Mouse (Mus musculus) bone marrow macrophage, adult 2 months (primary cell): Measurements from ENCODE around the gene Tmem175. TPM values are rescaled to one million over a fixed set of nuclear protein-coding genes. Genes with fewer than 3 reads are reported as not detected.

Source experiments
- H3K27ac ChIP-seq: 2 replicates; pipeline ENCODE4 v1.5.1; 2012; ENCODE audit warnings: low read depth, low read length; ENCODE audit not compliant: insufficient read depth
- H3K4me1 ChIP-seq: 2 replicates; pipeline ENCODE4 v1.6.1; 2012; ENCODE audit warnings: low read length; ENCODE audit not compliant: control insufficient read depth, insufficient read depth
- H3K4me3 ChIP-seq: 2 replicates; pipeline ENCODE4 v1.5.1; 2012; ENCODE audit warnings: mild to moderate bottlenecking, low read length, moderate library complexity; ENCODE audit not compliant: insufficient read depth
- CTCF ChIP-seq: IDR thresholded peaks from 2 replicates; pipeline ENCODE4 v1.5.1; 2012; ENCODE audit warnings: low read depth, mild to moderate bottlenecking, low read length, moderate library complexity
- POLR2A ChIP-seq: IDR thresholded peaks from 2 replicates; pipeline ENCODE4 v1.6.1; 2012; ENCODE audit warnings: mild to moderate bottlenecking, low read depth, low read length, borderline replicate concordance
- polyA plus RNA-seq: library from polyadenylated mRNA; stranded (reverse); fragments of >200 nt; gene quantifications from 2 replicates; pipeline ENCODE4 v1.2.4, GENCODE M21; 2012; ENCODE audit not compliant: missing spikeins, insufficient read depth, insufficient read length

The Tmem175 gene
- polyA plus RNA-seq, 1 experiment = 40.7 TPM

- H3K4me1 ChIP-seq = peaks cover 6% of the 10 kb centered on the region
- no peak overlapping the region for H3K4me3 ChIP-seq
- TF ChIP-seq POLR2A (no peak), CTCF (no peak)
- no peak overlapping the region for H3K27ac ChIP-seq
These were observed 6.6 kb downstream of the Tmem175 start for GRCm38 (mm10) chr5:108636172-108636571.

- H3K4me3 ChIP-seq = no peak overlapping the region
- H3K4me1 ChIP-seq = no peaks in the 10 kb centered on the region
- TF ChIP-seq POLR2A = no peak
- no peak for TF ChIP-seq CTCF
- H3K27ac ChIP-seq = no peak overlapping the region
These were observed 14.1 kb downstream of the Tmem175 start for GRCm38 (mm10) chr5:108643674-108644073.

GRCm38 (mm10) chr5:108645651-108646342, 16.2 kb downstream of the Tmem175 start:
- TF ChIP-seq CTCF (no peak), POLR2A (no peak)
- no peak overlapping the region for H3K27ac ChIP-seq
- no peaks in the 10 kb centered on the region for H3K4me1 ChIP-seq
- H3K4me3 ChIP-seq = no peak overlapping the region

- Histone ChIP-seq H3K4me3 (no peak overlapping the region), H3K4me1 (no peaks in the 10 kb centered on the region), H3K27ac (no peak overlapping the region)
- TF ChIP-seq POLR2A = no peak
- no peak for TF ChIP-seq CTCF
These were observed 16.7 kb downstream of the Tmem175 start for GRCm38 (mm10) chr5:108646343-108646660.

- no peak overlapping the region for H3K4me3 ChIP-seq
- no peak overlapping the region for H3K27ac ChIP-seq
- no peak for TF ChIP-seq POLR2A
- TF ChIP-seq CTCF = no peak
- no peaks in the 10 kb centered on the region for H3K4me1 ChIP-seq
These were observed 17.7 kb downstream of the Tmem175 start for GRCm38 (mm10) chr5:108647311-108647710.

GRCm38 (mm10) chr5:108647820-108648465, 18.4 kb downstream of the Tmem175 start:
- Histone ChIP-seq H3K27ac (no peak overlapping the region), H3K4me1 (no peaks in the 10 kb centered on the region), H3K4me3 (no peak overlapping the region)
- TF ChIP-seq CTCF (no peak), POLR2A (no peak)

GRCm38 (mm10) chr5:108648937-108649576, 19.5 kb downstream of the Tmem175 start:
- H3K27ac ChIP-seq = no peak overlapping the region
- TF ChIP-seq POLR2A (no peak), CTCF (no peak)
- H3K4me1 ChIP-seq = no peaks in the 10 kb centered on the region
- H3K4me3 ChIP-seq = no peak overlapping the region

- Histone ChIP-seq H3K27ac (no peak overlapping the region), H3K4me3 (no peak overlapping the region), H3K4me1 (no peaks in the 10 kb centered on the region)
- TF ChIP-seq CTCF = no peak
- no peak for TF ChIP-seq POLR2A
These were observed 20.8 kb downstream of the Tmem175 start for GRCm38 (mm10) chr5:108650341-108650740.

GRCm38 (mm10) chr5:108651136-108651720, 21.7 kb downstream of the Tmem175 start:
- Histone ChIP-seq H3K4me1 (no peaks in the 10 kb centered on the region), H3K27ac (no peak overlapping the region), H3K4me3 (no peak overlapping the region)
- TF ChIP-seq POLR2A (no peak), CTCF (no peak)

GRCm38 (mm10) chr5:108651823-108652222, 22.3 kb downstream of the Tmem175 start:
- no peak overlapping the region for H3K4me3 ChIP-seq
- TF ChIP-seq CTCF (peak; percentile 35), POLR2A (no peak)

More at GRCm38 (mm10) chr5:108651823-108652222, 22.3 kb downstream of the Tmem175 start:
- Histone ChIP-seq H3K27ac (no peak overlapping the region), H3K4me1 (no peaks in the 10 kb centered on the region)
